Mouse (Mus musculus) E14TG2a.4 (cell line): Measurements from ENCODE around the gene B3gnt3.

Source experiments
- CTCF ChIP-seq: conservative IDR thresholded peaks from 2 replicates; pipeline ENCODE4 v1.5.1; 2014; ENCODE audit warnings: low read length
- NANOG ChIP-seq: IDR thresholded peaks from 2 replicates; pipeline ENCODE4 v1.6.1; 2014; ENCODE audit warnings: borderline replicate concordance, low read length, mixed read lengths

DNA sequence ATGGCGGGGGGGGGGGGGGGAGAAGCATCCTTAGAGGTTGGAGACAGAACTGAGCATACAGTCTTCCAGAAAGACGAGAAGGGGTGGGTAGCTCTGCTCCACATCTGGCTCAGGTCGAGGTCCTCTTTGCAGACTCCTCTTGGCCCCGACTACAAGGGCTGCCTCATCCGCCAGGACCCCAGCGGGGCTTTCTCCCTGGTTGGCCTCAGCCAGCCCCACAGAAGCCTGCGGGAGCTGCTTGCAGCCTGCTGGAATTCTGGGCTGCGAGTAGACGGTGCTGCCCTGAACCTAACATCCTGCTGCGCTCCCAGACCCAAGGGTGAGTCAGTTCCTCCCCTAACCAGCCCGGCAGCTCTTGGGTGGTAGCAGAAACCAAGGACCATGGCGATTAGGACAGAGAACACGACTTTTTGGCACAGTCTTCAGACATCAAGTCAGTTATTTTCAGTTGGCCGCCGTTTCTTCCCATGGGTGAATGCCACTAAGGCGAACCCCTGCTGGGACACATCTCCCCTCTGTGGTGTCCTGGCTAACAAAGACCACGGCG lies 20.1 kb downstream of the B3gnt3 start:
- TF ChIP-seq CTCF (no peak), NANOG (no peak)
